11 mouse cellular contexts compared by ENCODE assay signal in the genomic region with DNA sequence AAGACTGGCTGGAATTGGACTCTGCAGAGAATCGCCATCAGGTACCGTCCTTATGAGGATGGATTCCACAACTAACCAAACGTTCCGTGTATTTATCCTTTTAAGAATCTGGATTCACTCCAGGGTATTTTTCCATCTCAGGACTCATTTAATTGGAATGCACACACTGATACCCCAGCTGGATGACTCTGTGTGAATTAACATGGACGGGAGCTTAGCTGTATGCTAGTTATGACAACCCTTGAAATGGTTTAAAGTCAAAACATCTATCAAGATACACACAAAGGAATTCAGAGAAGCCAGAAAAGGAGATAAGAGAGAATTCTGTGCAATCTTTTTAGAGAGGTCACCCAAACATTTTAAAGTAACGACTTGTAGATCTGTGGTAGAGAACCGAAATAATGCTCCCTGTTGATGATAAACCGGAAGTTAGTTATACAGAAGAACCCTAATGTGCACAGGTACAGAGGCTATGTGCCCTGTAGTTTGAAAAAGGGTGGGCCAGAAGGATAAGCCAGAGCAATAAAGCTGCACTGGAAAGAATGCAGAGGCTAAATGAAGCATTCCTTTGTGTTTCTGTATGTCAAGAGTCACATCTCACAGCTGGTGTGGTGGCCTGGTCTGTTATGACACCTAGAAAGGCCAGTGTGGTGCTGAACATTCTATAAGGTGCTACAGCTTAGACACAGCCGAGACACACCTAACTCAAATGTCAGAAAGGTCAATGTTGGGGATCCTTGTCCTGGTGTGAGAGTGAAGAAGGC. TPM values are rescaled to one million over a fixed set of nuclear protein-coding genes. Genes with fewer than 3 reads are reported as not detected.
DNase-seq lines count a peak whose midpoint lies in the region; ATAC-seq and TF ChIP-seq lines count a peak whose summit lies in the region.
"Had no signal": no experiment of that assay in that cellular context is flagged by ENCODE, and none has a peak within 500 bp of the region (broad histone marks: within the 10 kb centered on the region; RNA-seq: fewer than 3 reads in every experiment).

No protein-coding gene starts in this region.

- peak overlapping the region; percentile 59 for H3K27ac ChIP-seq in heart, embryonic 16.5 days (ENCODE audit: low read length)
- H3K27ac ChIP-seq in kidney, embryonic 14.5 days (ENCODE audit: low read depth, low read length), result no peak overlapping the region
- H3K27ac ChIP-seq: neural tube, embryonic 13.5 days had no signal

- no peaks in the 10 kb centered on the region for H3K9me3 ChIP-seq in heart, embryonic 16.5 days (replicated peaks; ENCODE audit: control insufficient read depth, low read length)
- H3K9me3 ChIP-seq in kidney, embryonic 14.5 days (ENCODE audit: control insufficient read depth, low read length), result no peaks in the 10 kb centered on the region
- H3K9me3 ChIP-seq: liver, embryonic 15.5 days; neural tube, embryonic 13.5 days had no signal

- ATAC-seq in CD4-positive, CD25-positive, alpha-beta regulatory T cell, adult 4 months, result no peak
- no peak for ATAC-seq in heart, embryonic 16.5 days (replicated peaks; ENCODE audit: extremely low read depth, insufficient read depth, low FRiP score)
- ATAC-seq in kidney, embryonic 14.5 days (ENCODE audit: low FRiP score, low TSS enrichment), result no peak

- 48% methylated on average over 9 of the region's 9 CpGs for WGBS in heart, embryonic 16.5 days
- 80% methylated on average over 9 of the region's 9 CpGs for WGBS in kidney, embryonic 14.5 days

- H3K4me3 ChIP-seq in heart, embryonic 16.5 days (ENCODE audit: low read length), result no peak overlapping the region
- no peak overlapping the region for H3K4me3 ChIP-seq in kidney, embryonic 14.5 days (ENCODE audit: low read length)
- no peak overlapping the region for H3K4me3 ChIP-seq in C2C12 (ENCODE audit: insufficient read depth, poor library complexity, severe bottlenecking)

- peak; percentile 6 for DNase-seq in CD4-positive, CD25-positive, alpha-beta regulatory T cell, adult 2 months (ENCODE audit: low read depth, low spot score)
- DNase-seq in heart, adult 18-20 months, result no peak
- DNase-seq in kidney, postnatal 4 days, result peak; percentile 16 to 40
- DNase-seq in thymus, adult 18-20 months, result no peak
- DNase-seq: adrenal gland, postnatal 36 days had no signal

- no peak overlapping the region for H3K4me2 ChIP-seq in heart, embryonic 16.5 days (ENCODE audit: low read depth, low read length)
- no peak overlapping the region for H3K4me2 ChIP-seq in kidney, embryonic 14.5 days (replicated peaks; ENCODE audit: low read depth, low read length)

- H3K27me3 ChIP-seq in heart, embryonic 16.5 days (ENCODE audit: control insufficient read depth, insufficient read depth, low read length), result no peaks in the 10 kb centered on the region
- no peaks in the 10 kb centered on the region for H3K27me3 ChIP-seq in kidney, embryonic 14.5 days (ENCODE audit: control insufficient read depth, insufficient read depth, low read length)
- H3K27me3 ChIP-seq in C2C12 (ENCODE audit: control insufficient read depth, insufficient read depth, insufficient read length), result no peaks in the 10 kb centered on the region
- H3K27me3 ChIP-seq: liver, embryonic 15.5 days; neural tube, embryonic 13.5 days had no signal

- no peaks in the 10 kb centered on the region for H3K36me3 ChIP-seq in heart, embryonic 16.5 days (ENCODE audit: control insufficient read depth, insufficient read depth)
- no peaks in the 10 kb centered on the region for H3K36me3 ChIP-seq in kidney, embryonic 14.5 days (ENCODE audit: control insufficient read depth, insufficient read depth, low read length)
- H3K36me3 ChIP-seq in C2C12 (ENCODE audit: control insufficient read depth, insufficient read depth), result no peaks in the 10 kb centered on the region
- H3K36me3 ChIP-seq: liver, embryonic 15.5 days; neural tube, embryonic 13.5 days had no signal

- no peak overlapping the region for H3ac ChIP-seq in C2C12 (ENCODE audit: control insufficient read depth, insufficient read length, low read depth)

- peak overlapping the region; percentile 16; the same call in 1 of the 2 replicates for H3K9ac ChIP-seq in heart, embryonic 16.5 days (ENCODE audit: low read length)
- no peak overlapping the region for H3K9ac ChIP-seq in kidney, embryonic 14.5 days (ENCODE audit: low read depth, low read length)
- H3K9ac ChIP-seq: neural tube, embryonic 13.5 days had no signal

- TF ChIP-seq CTCF in C2C12 (IDR thresholded peaks at IDR 0.05; ENCODE audit: control insufficient read depth, insufficient read depth, insufficient read length), result no peak

- no peaks in the 10 kb centered on the region for H3K79me3 ChIP-seq in C2C12 (ENCODE audit: low read depth)

- H3K79me2 ChIP-seq in C2C12 (ENCODE audit: control insufficient read depth, insufficient read depth), result no peaks in the 10 kb centered on the region

- H3K4me1 ChIP-seq in heart, embryonic 16.5 days (ENCODE audit: control insufficient read depth, insufficient read depth, low read length), result peaks cover 27% of the 10 kb centered on the region
- H3K4me1 ChIP-seq in kidney, embryonic 14.5 days (ENCODE audit: control insufficient read depth, insufficient read depth, low read length), result no peaks in the 10 kb centered on the region

TF ChIP-seq in C2C12, 6 proteins besides CTCF, POLR2A, EP300 and RAD21:
- no peak for TF ChIP-seq CEBPB (IDR thresholded peaks at IDR 0.05; ENCODE audit: low read depth)
- TF ChIP-seq MAX (IDR thresholded peaks at IDR 0.05), result no peak
- no peak for TF ChIP-seq USF1 (IDR thresholded peaks at IDR 0.05; ENCODE audit: low read depth)
- TF ChIP-seq FOSL1 (IDR thresholded peaks at IDR 0.05; ENCODE audit: insufficient read depth, low read length, poor library complexity, severe bottlenecking), result no peak
- peak; percentile 29 for TF ChIP-seq MYOD1 (IDR thresholded peaks at IDR 0.05; ENCODE audit: control insufficient read depth, insufficient read length, low read depth)
- no peak for TF ChIP-seq MYOG (IDR thresholded peaks at IDR 0.05; ENCODE audit: control insufficient read depth, extremely low read depth, insufficient read length)

RNA-seq across cellular contexts. Expression of gene Serpinb6b, which starts 0.8 kb away (rescaled TPM):
- polyA plus RNA-seq in CD4-positive, CD25-positive, alpha-beta regulatory T cell, adult 4 months (2017; shearing (Covaris generic)), result 10 to 100 TPM; 29.2 to 38.8 TPM
- 22.4 and 26.8 TPM in 2 replicates for polyA plus RNA-seq in heart, embryonic 16.5 days (2015; fragmentation: Nextera tagmentation; extraction: Ambion mirVana)
- total RNA-seq in heart, adult 18-20 months (2021), result 10 to 100 TPM; 31.5 to 39.0 TPM
- 1.9 and 2.2 TPM in 2 replicates for polyA plus RNA-seq in kidney, embryonic 14.5 days (2014; fragmentation: Nextera tagmentation; extraction: Ambion mirVana)
- polyA plus RNA-seq in C2C12 (2012; fragmentation: generic; extraction: Trizol), result 1.0 TPM

RNA-seq across cellular contexts. Expression of gene Serpinb9, which starts 38.9 kb away (rescaled TPM):
- polyA plus RNA-seq in CD4-positive, CD25-positive, alpha-beta regulatory T cell, adult 4 months (2017; shearing (Covaris generic)), result 10 to 100 TPM; 21.9 to 23.4 TPM
- polyA plus RNA-seq in heart, embryonic 16.5 days (2015; fragmentation: Nextera tagmentation; extraction: Ambion mirVana), result 8.8 and 10.4 TPM in 2 replicates
- 10 to 100 TPM in 1 of 2 experiments, 1 to 10 TPM in 1; 9.4 to 11.3 TPM for total RNA-seq in heart, adult 18-20 months (2021)
- 6.9 and 7.9 TPM in 2 replicates for polyA plus RNA-seq in kidney, embryonic 14.5 days (2014; fragmentation: Nextera tagmentation; extraction: Ambion mirVana)
- polyA plus RNA-seq in C2C12 (2012; fragmentation: generic; extraction: Trizol), result 4.0 TPM

Comparison
In these comparisons a context has a peak if more than half of its experiments do, and no peak if none do; other contexts are left out.
1. DNase-seq: peak in CD4-positive, CD25-positive, alpha-beta regulatory T cell, adult 2 months (single experiment) and kidney, postnatal 4 days (2 of 2); none in heart, adult 18-20 months (0 of 2) and thymus, adult 18-20 months (0 of 2).